Mouse (Mus musculus) megakaryocyte, embryonic 14.5 days (primary cell): ENCODE measurements at regions not wholly inside any gene's neighbourhood (a gene's known extent, or its start where the extent isn't known, plus 50 kb on each side); places are given as distances from the start of the nearest gene placed in this dataset.

Source experiments
- H3K27me3 ChIP-seq: replicated peaks from 2 replicates; pipeline ENCODE3; 2012; ENCODE audit warnings: inconsistent platforms
- H3K36me3 ChIP-seq: replicated peaks from 2 replicates; pipeline ENCODE3; 2012; ENCODE audit warnings: low read length, inconsistent platforms, mixed read lengths
- H3K4me1 ChIP-seq: 2 replicates; pipeline ENCODE4 v1.6.1; 2012; ENCODE audit warnings: inconsistent platforms
- H3K4me3 ChIP-seq: replicated peaks from 2 replicates; pipeline ENCODE3; 2012; ENCODE audit warnings: moderate library complexity, mild to moderate bottlenecking, inconsistent platforms
- H3K9me3 ChIP-seq: 2 replicates; pipeline ENCODE4 v1.6.1; 2012; ENCODE audit warnings: inconsistent platforms
- FLI1 ChIP-seq: IDR thresholded peaks from 2 replicates; pipeline ENCODE4 v1.6.1; 2012; ENCODE audit warnings: low read length, inconsistent platforms, mixed read lengths
- GATA1 ChIP-seq: IDR thresholded peaks from 3 replicates; pipeline ENCODE4 v1.6.1; 2012; ENCODE audit warnings: mixed read lengths, low read length, inconsistent platforms, borderline replicate concordance

DNA sequence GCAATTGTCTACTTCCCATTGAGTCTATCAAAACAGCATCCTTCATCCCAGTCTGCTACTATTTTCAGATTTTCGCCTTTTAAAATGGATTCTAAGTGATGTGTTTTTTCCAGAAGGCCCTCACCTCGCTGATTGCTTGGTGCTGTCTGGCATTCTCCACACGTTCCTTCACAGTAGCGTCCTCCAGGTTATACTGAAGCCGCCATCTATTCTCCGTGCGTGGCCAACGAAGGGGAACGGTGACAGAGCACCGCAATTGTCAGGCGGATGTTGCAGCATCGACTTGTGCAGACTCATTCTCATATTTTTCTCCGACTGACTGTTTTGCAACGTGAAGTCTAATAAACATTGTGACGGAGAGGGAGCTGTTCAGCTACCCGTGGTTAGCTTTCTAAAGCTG is 277.0 kb upstream of the Mtpn start:
- TF ChIP-seq GATA1 (no peak), FLI1 (no peak)
- Histone ChIP-seq H3K9me3 (no peaks in the 10 kb centered on the region), H3K36me3 (no peaks in the 10 kb centered on the region), H3K4me3 (no peak overlapping the region), H3K4me1 (no peaks in the 10 kb centered on the region), H3K27me3 (no peaks in the 10 kb centered on the region)

DNA sequence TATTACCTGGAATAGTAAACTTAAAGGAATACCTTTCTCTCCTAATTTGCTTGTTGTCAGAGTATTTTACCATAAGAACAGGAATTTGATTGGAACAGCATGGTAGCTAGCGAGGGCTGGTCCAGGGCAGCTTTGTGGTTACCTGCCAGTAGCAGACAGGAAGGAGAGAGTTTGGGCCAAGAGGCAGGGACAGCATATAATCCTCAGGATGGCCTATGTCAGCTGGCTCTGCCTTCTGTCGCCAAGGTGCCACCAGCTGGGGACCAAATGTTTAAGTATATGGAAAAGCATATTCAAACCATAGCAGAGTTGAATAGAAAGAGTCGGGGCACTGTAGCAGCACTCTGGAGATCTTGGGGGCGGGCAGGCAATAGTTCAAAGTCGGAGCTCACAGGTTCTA is 274.8 kb upstream of the Mtpn start:
- TF ChIP-seq FLI1, result no peak
- no peaks in the 10 kb centered on the region for H3K36me3 ChIP-seq
- peaks cover 8% of the 10 kb centered on the region for H3K9me3 ChIP-seq
- no peaks in the 10 kb centered on the region for H3K4me1 ChIP-seq
- H3K4me3 ChIP-seq, result no peak overlapping the region
- H3K27me3 ChIP-seq, result no peaks in the 10 kb centered on the region

DNA sequence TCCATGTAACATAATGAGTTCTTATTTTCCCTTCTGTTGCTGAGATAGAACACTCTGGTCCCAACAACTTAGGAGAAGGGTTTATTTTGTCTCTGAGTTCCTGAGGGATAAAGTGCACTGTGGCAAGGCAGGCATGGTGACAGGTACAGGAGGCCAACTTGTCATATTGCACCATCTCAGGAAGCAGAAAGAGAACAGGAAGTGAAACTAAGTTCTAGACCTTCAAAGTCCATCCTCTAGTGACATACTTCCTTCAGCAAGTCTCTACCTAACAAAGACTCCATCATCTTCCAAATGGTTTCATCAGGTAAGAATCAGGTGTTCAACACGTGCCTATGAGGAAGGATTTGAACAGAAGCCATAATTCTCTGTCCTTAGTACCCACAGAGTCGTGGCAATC is 266.1 kb upstream of the Mtpn start:
- Histone ChIP-seq H3K9me3 (peaks cover 11% of the 10 kb centered on the region), H3K4me3 (no peak overlapping the region), H3K4me1 (no peaks in the 10 kb centered on the region), H3K36me3 (no peaks in the 10 kb centered on the region), H3K27me3 (no peaks in the 10 kb centered on the region)
- no peak for TF ChIP-seq FLI1
- no peak for TF ChIP-seq GATA1

DNA sequence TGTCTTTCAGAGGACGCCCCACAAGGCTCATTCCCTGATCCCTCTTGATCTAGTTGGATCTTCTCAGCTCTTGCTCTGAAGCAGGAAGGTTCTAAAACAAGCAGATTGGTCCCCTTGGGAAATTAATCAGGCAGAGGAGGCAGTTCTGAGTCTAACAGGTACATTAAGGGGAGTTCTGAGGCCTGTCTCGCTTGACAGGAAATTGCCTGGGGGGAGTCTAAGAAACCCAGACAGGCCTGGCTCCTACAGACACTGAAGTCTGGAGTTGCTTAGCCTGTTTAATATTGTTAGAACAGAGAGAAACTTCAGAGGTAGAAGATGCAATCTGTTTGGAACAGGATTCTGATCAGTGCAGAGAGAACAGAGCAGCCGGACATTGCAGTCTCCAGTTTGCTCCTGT is 264.4 kb upstream of the Mtpn start:
- Histone ChIP-seq H3K27me3 (no peaks in the 10 kb centered on the region), H3K4me1 (no peaks in the 10 kb centered on the region), H3K36me3 (no peaks in the 10 kb centered on the region), H3K4me3 (no peak overlapping the region), H3K9me3 (peaks cover 4% of the 10 kb centered on the region; the same call in 1 of the 2 replicates)
- no peak for TF ChIP-seq FLI1
- TF ChIP-seq GATA1, result no peak

DNA sequence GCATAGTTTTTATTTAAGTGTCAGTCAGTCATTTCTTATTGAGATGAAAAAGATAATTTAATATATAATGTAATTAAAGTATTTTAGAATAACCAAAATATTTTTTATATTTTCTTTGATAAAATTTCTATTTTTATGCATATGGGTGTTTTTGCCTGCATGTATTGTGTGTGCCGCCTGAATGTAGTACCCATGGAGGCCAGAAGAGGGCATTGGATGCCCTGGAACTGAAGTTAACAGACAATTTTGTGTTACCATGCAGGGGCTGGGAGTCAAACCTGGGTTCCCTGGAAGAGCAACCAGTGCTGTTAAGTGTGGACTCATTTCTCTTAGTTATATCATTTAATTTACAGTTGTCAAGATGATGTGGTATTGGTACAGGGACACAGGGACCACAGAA is 240.0 kb upstream of the Mtpn start:
- Histone ChIP-seq H3K4me3 (no peak overlapping the region), H3K36me3 (no peaks in the 10 kb centered on the region), H3K4me1 (no peaks in the 10 kb centered on the region), H3K27me3 (no peaks in the 10 kb centered on the region), H3K9me3 (no peaks in the 10 kb centered on the region)
- TF ChIP-seq FLI1, result no peak
- TF ChIP-seq GATA1, result no peak

DNA sequence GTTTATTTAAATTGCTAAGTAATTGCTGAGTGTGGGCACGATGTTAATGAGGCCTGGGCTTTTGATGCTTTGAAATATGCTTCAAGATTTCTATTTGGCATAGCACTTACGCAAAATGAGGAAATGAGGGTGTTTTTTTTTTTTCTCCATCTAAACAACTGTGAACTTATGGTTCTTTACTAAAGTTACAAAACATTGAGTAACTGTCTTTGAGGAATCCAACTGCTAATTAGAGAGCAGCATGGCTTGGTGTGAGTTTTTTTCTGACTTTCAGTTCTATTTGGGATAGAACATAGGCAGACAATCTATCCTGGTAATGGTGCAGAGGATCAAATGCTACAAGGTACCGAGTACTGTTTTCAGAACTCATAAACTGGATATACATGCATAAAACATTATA is 231.2 kb upstream of the Mtpn start:
- Histone ChIP-seq H3K4me1 (no peaks in the 10 kb centered on the region), H3K36me3 (no peaks in the 10 kb centered on the region), H3K27me3 (no peaks in the 10 kb centered on the region), H3K9me3 (no peaks in the 10 kb centered on the region), H3K4me3 (no peak overlapping the region)
- TF ChIP-seq FLI1 (no peak), GATA1 (no peak)

DNA sequence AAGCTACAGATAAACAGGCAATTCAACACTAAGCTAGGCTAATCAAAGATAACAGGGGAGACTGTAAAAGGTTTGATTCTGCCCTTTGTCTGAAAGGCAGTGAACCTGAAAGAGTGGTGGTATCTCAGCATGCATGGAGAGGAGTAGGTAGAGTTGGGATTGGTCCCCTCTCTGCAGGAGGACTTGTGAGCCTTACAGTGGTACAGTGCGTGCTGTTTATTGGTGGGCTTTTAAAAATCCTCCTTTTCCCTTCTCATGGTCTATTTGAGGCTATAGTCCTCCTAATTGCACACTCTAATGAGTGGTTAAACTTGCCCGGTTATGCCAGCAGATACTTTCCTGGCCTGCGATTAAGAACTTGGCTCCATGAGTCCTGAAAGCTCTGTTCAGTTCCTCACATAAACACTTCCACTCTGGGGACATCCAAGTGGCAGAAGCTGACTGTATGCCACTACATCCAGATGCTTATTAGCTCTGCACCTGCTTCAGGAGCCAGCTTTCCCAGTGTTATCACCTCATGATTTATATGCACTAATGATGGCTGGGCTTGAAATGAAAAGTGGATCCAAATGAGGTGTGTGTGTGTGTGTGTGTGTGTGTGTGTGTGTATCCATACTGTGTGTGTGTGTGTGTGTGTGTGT is 220.0 kb upstream of the Mtpn start:
- Histone ChIP-seq H3K27me3 (no peaks in the 10 kb centered on the region), H3K4me3 (peak overlapping the region; percentile 70), H3K4me1 (no peaks in the 10 kb centered on the region), H3K9me3 (peaks cover 3% of the 10 kb centered on the region; the same call in 1 of the 2 replicates), H3K36me3 (no peaks in the 10 kb centered on the region)
- TF ChIP-seq FLI1, result no peak
- TF ChIP-seq GATA1, result no peak

DNA sequence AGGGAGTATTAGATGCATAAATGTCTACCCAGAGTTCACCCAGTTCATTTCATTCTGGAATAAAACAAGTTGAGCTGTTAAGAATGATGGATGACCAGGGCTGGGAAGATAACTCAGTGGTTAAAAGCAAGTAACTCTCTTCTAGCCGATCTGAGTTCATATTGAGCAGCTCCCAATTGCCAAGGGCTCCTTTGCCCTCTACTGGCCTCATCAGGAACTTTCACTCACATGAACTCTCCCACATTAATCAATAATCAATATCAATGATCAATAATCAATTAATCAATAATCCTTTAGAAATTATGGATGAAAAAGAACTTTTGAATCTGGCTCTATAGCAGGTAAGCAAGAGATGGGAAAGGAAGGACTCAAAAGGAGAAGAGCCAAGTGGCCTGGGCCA is 206.3 kb upstream of the Mtpn start:
- Histone ChIP-seq H3K9me3 (no peaks in the 10 kb centered on the region), H3K27me3 (no peaks in the 10 kb centered on the region), H3K36me3 (no peaks in the 10 kb centered on the region), H3K4me1 (no peaks in the 10 kb centered on the region), H3K4me3 (no peak overlapping the region)
- no peak for TF ChIP-seq FLI1
- no peak for TF ChIP-seq GATA1

DNA sequence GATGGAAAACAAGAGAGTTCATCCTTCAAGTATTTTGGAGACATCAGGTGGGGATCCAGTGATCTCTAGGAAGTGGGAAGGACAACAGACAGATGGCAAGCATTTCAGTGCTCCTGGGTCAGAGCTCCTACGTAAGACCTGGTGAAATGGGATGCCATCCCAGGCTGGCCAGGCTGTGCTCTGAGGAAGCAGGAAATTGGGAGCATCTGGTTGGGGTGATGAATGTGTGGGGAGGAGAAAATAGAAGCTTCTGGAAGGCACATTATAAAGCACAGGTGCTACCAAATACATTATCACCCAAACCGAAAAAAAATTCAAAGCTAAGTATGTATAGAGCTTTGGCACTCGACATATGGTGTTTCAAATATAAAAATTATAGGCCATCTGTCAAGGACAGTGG is 165.9 kb upstream of the Mtpn start:
- Histone ChIP-seq H3K4me1 (no peaks in the 10 kb centered on the region), H3K27me3 (no peaks in the 10 kb centered on the region), H3K36me3 (no peaks in the 10 kb centered on the region), H3K4me3 (no peak overlapping the region), H3K9me3 (no peaks in the 10 kb centered on the region)
- TF ChIP-seq GATA1, result no peak
- TF ChIP-seq FLI1, result no peak

DNA sequence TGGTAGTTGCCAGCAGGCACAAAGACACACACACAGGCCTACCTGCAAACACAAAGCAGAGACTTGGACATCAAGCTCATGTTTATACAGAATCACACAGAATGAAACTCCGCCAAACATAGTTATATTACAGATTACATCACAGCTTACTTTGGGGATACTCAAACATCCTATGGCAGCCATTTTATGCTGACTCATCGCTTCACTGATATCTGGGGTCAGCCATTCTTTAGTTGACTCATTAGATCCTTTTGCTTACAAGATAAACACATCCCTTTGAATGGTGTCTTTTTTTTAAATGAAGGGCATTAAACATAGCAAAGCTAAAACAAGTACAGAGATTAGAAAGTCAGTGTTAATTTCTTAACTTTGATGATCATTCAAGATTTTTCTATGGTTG is 127.4 kb upstream of the Mtpn start:
- no peak for TF ChIP-seq GATA1
- no peak for TF ChIP-seq FLI1
- H3K9me3 ChIP-seq, result peaks cover 5% of the 10 kb centered on the region
- no peak overlapping the region for H3K4me3 ChIP-seq
- H3K27me3 ChIP-seq, result no peaks in the 10 kb centered on the region
- no peaks in the 10 kb centered on the region for H3K4me1 ChIP-seq
- no peaks in the 10 kb centered on the region for H3K36me3 ChIP-seq

DNA sequence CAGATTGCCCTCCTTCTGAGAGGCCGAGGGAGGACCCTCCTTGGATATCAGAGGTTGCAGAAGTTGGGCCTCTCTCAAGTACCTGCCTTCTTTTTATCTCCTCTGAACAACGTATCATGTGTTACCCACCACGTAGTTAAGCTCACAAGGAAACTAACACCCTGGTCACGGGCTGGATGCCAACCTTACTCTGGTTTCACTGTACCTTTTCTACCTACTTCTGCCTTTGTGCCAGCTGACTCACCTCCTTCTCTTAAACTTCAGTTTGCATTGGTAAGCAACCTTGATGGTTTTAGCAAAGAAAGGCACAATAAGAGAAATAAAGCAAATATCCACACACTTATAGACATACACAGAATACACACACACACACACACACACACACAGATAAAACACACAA is 111.7 kb upstream of the Mtpn start:
- no peaks in the 10 kb centered on the region for H3K9me3 ChIP-seq
- no peak overlapping the region for H3K4me3 ChIP-seq
- H3K36me3 ChIP-seq, result no peaks in the 10 kb centered on the region
- no peaks in the 10 kb centered on the region for H3K4me1 ChIP-seq
- H3K27me3 ChIP-seq, result no peaks in the 10 kb centered on the region
- no peak for TF ChIP-seq FLI1
- no peak for TF ChIP-seq GATA1
